Mouse (Mus musculus) heart, embryonic 13.5 days (tissue): ENCODE results near the gene Fance. TPM values are rescaled to one million over a fixed set of nuclear protein-coding genes. Genes with fewer than 3 reads are reported as not detected.
"Not testable (repeated sequence)": the region's sequence is repeated elsewhere in the genome, so short reads cannot be mapped to it uniquely, and the experiment has no call there.

Experiments used
- ATAC-seq: fragments of 200-750 bp; cut with Nextera tagmentation; 2 replicates; pipeline ENCODE4 v1.8.0; 2017; ENCODE audit warnings: moderate TSS enrichment; ENCODE audit not compliant: insufficient number of reproducible peaks, low FRiP score, low TSS enrichment; ENCODE audit errors: extremely low read depth
- H3K27ac ChIP-seq: fragments of 300-500 bp; sonication (generic); replicated peaks from 2 replicates; pipeline ENCODE4 v1.5.1; 2015; ENCODE audit warnings: moderate library complexity, mild to moderate bottlenecking, inconsistent platforms
- H3K27me3 ChIP-seq: fragments of 300-500 bp; sonication (generic); replicated peaks from 2 replicates; pipeline ENCODE4 v1.6.1; 2015; ENCODE audit warnings: mild to moderate bottlenecking, inconsistent platforms
- H3K36me3 ChIP-seq: fragments of 300-500 bp; sonication (generic); 2 replicates; pipeline ENCODE4 v1.6.1; 2015; ENCODE audit warnings: mild to moderate bottlenecking, inconsistent platforms
- H3K4me1 ChIP-seq: fragments of 300-500 bp; sonication (generic); 2 replicates; pipeline ENCODE4 v1.6.1; 2015; ENCODE audit warnings: inconsistent platforms
- H3K4me2 ChIP-seq: fragments of 300-500 bp; sonication (generic); 2 replicates; pipeline ENCODE4 v1.6.1; 2015; ENCODE audit warnings: inconsistent platforms, mild to moderate bottlenecking, moderate library complexity
- H3K4me3 ChIP-seq: fragments of 300-500 bp; sonication (generic); 2 replicates; pipeline ENCODE4 v1.5.1; 2015; ENCODE audit warnings: moderate library complexity, mild to moderate bottlenecking, inconsistent platforms
- H3K9ac ChIP-seq: fragments of 300-500 bp; sonication (generic); 2 replicates; pipeline ENCODE4 v1.6.1; 2015; ENCODE audit warnings: inconsistent platforms, mild to moderate bottlenecking, moderate library complexity
- H3K9me3 ChIP-seq: fragments of 300-500 bp; sonication (generic); 2 replicates; pipeline ENCODE4 v1.6.1; 2016; ENCODE audit warnings: inconsistent platforms
- WGBS: fragments of 180-500 bp; shearing (Covaris S2); methylation state at CpG from one replicate; pipeline ENCODE4 v1.1.7; 2015; ENCODE audit warnings: mixed read lengths; 5-methylcytosine and 5-hydroxymethylcytosine counted together
- polyA plus RNA-seq: library from polyadenylated mRNA; unstranded; fragments of >200 nt; fragmentation: Nextera tagmentation; extraction: Ambion mirVana; gene quantifications from 2 replicates; pipeline ENCODE4 v1.2.1, GENCODE M21; 2015

The Fance gene
- polyA plus RNA-seq, 1 experiment from 2014 or later = 19.3 TPM

DNA sequence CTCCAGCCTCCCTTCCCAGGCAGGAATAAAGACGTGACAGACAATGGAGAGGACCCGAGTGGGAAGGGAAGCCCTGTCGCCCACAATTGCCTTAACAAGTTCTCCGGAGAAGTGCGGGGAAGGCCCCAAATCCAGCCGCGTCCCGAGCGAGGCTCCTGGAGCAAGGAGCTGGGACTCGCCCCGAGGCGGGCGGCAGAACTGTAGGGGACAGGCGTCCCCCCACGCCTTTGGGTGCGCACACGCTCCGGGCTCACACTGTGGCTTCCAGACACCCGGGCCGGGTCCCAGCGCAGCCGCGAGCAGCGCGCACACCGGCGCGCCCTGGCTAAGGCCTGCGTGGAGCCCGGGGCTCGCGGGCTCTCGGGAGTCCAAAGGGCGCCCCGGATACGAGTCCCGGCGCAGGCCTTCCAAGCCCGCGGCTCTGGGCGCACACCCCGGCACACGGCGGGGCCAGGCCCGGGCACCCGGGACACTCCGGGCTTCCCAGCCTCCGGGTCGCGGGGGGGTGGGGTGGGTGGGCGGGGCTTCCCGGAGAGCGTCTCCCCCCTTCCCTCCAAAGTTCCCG, 36.7 kb downstream of the Fance start:
- peak; percentile 47 for ATAC-seq

DNA sequence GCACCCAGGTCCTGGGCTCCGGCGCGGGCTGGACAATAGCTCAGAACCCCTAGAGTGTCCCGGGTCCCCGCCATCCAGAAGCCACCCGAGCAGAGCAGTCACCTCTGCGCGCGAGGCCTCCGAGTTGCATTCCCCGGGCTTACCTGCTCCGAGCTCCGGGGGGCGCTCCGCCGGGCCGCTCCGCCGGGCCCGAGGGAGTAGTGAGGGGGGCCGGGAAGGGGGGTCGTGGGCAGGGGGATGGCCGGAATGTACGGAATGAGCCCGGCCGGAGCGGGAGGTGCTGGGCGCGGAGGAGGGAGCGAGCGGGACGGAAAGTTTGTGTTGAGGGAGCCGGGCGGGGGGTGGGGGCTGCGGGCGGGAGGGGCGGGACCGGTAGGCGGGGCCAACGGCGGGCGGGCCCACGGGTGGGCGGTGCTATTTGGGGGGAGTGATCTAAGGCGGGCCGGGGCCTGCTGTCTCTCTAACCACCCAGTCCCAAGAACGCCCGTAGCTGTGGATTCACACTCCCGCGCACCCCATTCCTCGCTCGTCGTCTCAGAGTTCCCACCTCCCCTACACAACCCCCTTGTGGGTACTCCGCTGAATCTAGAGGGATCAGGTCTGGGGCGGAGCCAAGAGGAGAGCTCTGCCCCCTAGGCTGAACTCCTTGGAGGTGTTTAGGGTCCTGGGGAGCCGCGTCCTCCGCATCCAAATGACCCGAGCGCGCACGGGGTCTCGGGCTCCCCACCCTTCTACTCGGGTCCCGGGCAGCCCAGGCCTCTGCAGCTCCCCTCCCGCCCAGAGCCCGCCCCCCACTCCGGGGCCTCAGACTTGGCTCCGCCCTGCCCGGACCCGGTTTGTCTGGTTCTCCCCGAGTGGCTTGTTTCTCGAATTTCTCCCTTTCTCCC, 37.4 kb downstream of the Fance start, which contains the start of gene Tead3:
Gene Tead3, minus strand, starts transcription at position 352 of the 887 bp plus-strand sequence.
- no peaks in the 10 kb centered on the region for H3K36me3 ChIP-seq
- H3K9me3 ChIP-seq = no peaks in the 10 kb centered on the region
- WGBS = 1% methylated on average over 57 of the region's 73 CpGs
- peak within 1 kb of the TSS; percentile 89 for H3K4me3 ChIP-seq
- H3K4me1 ChIP-seq = peaks cover 50% of the 10 kb centered on the region
- peak within 1 kb of the TSS; percentile 97 for H3K9ac ChIP-seq
- peak within 1 kb of the TSS; percentile 91 for H3K4me2 ChIP-seq
- H3K27ac ChIP-seq = peak within 1 kb of the TSS; percentile 96
- H3K27me3 ChIP-seq = peaks cover 28% of the 10 kb centered on the region
- peak; percentile 77 for ATAC-seq

More for the DNA sequence above, 36.7 kb downstream of the Fance start:
- H3K4me1 ChIP-seq = peaks cover 53% of the 10 kb centered on the region
- H3K9me3 ChIP-seq = no peaks in the 10 kb centered on the region
- peak overlapping the region; percentile 89 for H3K4me3 ChIP-seq
- peaks cover 28% of the 10 kb centered on the region for H3K27me3 ChIP-seq
- no peaks in the 10 kb centered on the region for H3K36me3 ChIP-seq
- H3K27ac ChIP-seq = peak overlapping the region; percentile 96
- H3K9ac ChIP-seq = peak overlapping the region; percentile 97
- under 1% methylated on average over 52 of the region's 54 CpGs for WGBS
- peak overlapping the region; percentile 91 for H3K4me2 ChIP-seq

- ATAC-seq = no peak
- Histone ChIP-seq H3K27me3 (peaks cover 33% of the 10 kb centered on the region), H3K27ac (peak overlapping the region; percentile 96), H3K4me2 (peak overlapping the region; percentile 91), H3K4me1 (peaks cover 50% of the 10 kb centered on the region), H3K4me3 (peak overlapping the region; percentile 89), H3K9ac (peak overlapping the region; percentile 97), H3K9me3 (no peaks in the 10 kb centered on the region), H3K36me3 (no peaks in the 10 kb centered on the region)
- WGBS = 2% methylated on average over 29 of the region's 29 CpGs
These were observed 38.1 kb downstream of the Fance start for GRCm38 (mm10) chr17:28351353-28351890.

GRCm38 (mm10) chr17:28352018-28352417, 38.7 kb downstream of the Fance start:
- no peak overlapping the region; the same call in 1 of the 2 replicates for H3K9ac ChIP-seq
- peak overlapping the region; percentile 89; the same call in 1 of the 2 replicates for H3K4me3 ChIP-seq
- H3K4me2 ChIP-seq = peak overlapping the region; percentile 91
- WGBS = 29% methylated on average over 11 of the region's 11 CpGs
- H3K27me3 ChIP-seq = peaks cover 35% of the 10 kb centered on the region
- peaks cover 46% of the 10 kb centered on the region for H3K4me1 ChIP-seq
- H3K9me3 ChIP-seq = no peaks in the 10 kb centered on the region
- no peaks in the 10 kb centered on the region for H3K36me3 ChIP-seq
- H3K27ac ChIP-seq = no peak overlapping the region
- ATAC-seq = no peak

DNA sequence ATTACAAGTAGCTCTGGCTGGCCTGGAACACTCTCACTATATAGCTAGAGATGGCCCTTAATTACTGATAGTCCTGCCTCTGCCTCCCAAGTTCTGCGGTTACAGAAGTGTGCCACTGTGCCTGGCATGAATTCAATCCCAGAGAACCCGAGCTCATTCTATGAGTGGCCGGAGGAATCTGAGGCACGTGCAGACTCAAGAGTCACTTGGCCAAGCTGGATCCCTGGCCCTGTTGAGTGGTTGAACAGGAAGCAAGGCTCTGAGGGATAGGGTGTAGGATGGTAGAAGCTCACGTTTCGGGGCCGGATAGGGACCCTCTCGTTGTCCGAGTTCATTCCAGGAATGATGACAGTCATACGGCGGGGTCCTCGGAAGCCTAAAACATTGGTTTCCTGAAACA, 42.6 kb downstream of the Fance start:
- Histone ChIP-seq H3K4me1 (peaks cover 26% of the 10 kb centered on the region), H3K27ac (no peak overlapping the region), H3K9me3 (0 out of 2 replicates have a peak, but pooled peaks cover 3% of the 10 kb centered on the region), H3K4me3 (no peak overlapping the region), H3K4me2 (no peak overlapping the region), H3K9ac (no peak overlapping the region), H3K36me3 (no peaks in the 10 kb centered on the region), H3K27me3 (peaks cover 73% of the 10 kb centered on the region)
- ATAC-seq = no peak
- 71% methylated on average over 12 of the region's 12 CpGs for WGBS

- ATAC-seq, H3K36me3 ChIP-seq, H3K4me3 ChIP-seq, H3K27ac ChIP-seq, H3K9me3 ChIP-seq, H3K9ac ChIP-seq: not testable (repeated sequence)
- Histone ChIP-seq H3K27me3 (peaks cover 78% of the 10 kb centered on the region), H3K4me1 (peaks cover 33% of the 10 kb centered on the region), H3K4me2 (0 out of 2 replicates have a peak overlapping the region, but pooled peaks have one; percentile 18)
- 16% methylated on average over 20 of the region's 24 CpGs for WGBS
These were observed 45.4 kb downstream of the Fance start for GRCm38 (mm10) chr17:28358576-28359261.

DNA sequence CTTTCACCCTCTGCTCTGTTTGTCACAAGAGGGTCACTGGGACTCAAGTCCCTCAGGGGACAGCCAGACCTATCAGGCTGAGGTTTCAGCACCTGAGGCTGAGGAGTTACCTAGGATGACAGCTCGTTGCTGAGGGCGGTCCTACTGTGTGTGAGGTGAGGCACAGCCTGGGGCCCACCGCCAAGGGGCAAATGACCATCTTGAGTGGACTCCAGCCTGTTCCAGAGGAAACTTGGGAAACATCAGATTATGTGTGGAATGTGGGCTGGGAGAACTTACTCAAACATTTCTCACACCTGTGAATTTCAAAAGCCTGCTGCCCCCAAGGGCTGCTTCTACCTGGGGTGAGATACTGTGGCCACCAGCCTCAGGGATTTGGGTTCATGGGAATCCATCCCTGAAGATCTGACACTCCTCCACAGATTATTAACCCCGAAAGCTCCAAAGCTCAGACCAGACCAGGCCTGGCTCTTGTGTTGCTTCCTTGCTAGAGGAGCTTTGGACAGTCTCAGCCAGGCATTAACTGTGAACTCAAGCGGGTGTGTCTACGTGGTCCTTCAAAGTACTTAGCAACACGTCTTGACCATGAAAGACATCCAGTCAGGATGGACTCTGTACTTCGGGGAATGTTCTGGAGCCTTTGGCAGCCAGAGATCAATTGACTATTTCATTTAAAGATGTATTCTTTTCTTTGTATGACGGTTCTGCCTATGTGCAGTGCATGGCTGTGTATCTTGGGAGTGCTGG, 47.4 kb downstream of the Fance start:
- 70% methylated on average over 9 of the region's 9 CpGs for WGBS
- Histone ChIP-seq H3K36me3 (no peaks in the 10 kb centered on the region), H3K4me3 (no peak overlapping the region), H3K9me3 (0 out of 2 replicates have a peak, but pooled peaks cover 3% of the 10 kb centered on the region), H3K27ac (no peak overlapping the region), H3K4me1 (peaks cover 42% of the 10 kb centered on the region), H3K4me2 (no peak overlapping the region), H3K27me3 (peaks cover 91% of the 10 kb centered on the region), H3K9ac (no peak overlapping the region)
- ATAC-seq = no peak

DNA sequence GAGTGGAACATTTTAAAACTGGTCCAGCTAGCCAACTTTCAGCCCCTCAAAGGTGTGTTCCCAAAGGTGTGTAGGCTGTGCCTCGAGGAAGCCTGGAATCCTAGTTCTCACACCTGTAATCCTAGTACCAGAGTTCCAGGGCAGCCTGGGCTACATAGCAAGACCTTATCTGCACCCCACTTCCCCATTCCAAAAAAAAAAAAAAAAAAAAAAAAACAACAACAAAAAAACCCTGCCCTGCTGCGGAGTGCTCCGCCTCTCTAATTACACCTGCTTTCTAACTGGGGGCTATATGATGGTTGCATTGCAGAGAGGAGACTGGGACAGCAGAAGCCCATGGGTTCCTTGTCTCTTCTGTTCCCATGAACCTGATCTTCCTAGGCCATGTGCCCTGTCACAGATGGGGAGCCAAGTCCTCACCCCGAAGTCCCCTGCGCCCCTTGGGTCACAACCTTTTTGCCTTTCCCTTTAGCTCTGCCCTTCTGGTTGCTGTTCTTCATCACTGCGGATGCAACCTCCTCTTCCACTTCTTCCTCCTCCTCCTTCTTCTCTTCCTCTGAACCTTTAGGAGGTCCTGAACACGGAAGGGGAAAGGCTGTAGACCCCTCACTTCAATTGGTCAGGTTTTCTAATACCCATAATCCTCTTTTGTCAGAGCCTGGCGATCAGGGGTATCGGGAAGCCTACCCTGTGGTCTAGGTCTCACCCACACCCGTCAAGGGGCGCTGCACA, 48.8 kb downstream of the Fance start:
- H3K9me3 ChIP-seq = 0 out of 2 replicates have a peak, but pooled peaks cover 3% of the 10 kb centered on the region
- H3K27me3 ChIP-seq = peaks cover 88% of the 10 kb centered on the region
- peak overlapping the region; percentile 73 for H3K4me2 ChIP-seq
- H3K36me3 ChIP-seq = no peaks in the 10 kb centered on the region
- peak overlapping the region; percentile 48 for H3K4me3 ChIP-seq
- H3K9ac ChIP-seq = peak overlapping the region; percentile 77
- no peak for ATAC-seq
- no peak overlapping the region for H3K27ac ChIP-seq
- peaks cover 34% of the 10 kb centered on the region for H3K4me1 ChIP-seq
- 37% methylated on average over 11 of the region's 11 CpGs for WGBS

- Histone ChIP-seq H3K36me3 (no peaks in the 10 kb centered on the region), H3K4me3 (peak overlapping the region; percentile 48), H3K4me1 (peaks cover 34% of the 10 kb centered on the region), H3K4me2 (peak overlapping the region; percentile 73), H3K9ac (peak overlapping the region; percentile 77), H3K27me3 (peaks cover 81% of the 10 kb centered on the region), H3K27ac (no peak overlapping the region), H3K9me3 (0 out of 2 replicates have a peak, but pooled peaks cover 3% of the 10 kb centered on the region)
- 4% methylated on average over 25 of the region's 25 CpGs for WGBS
- no peak for ATAC-seq
These were observed 49.5 kb downstream of the Fance start for GRCm38 (mm10) chr17:28362653-28363292.
